Mouse (Mus musculus): ENCODE results near the gene Prr23a1.

DNA sequence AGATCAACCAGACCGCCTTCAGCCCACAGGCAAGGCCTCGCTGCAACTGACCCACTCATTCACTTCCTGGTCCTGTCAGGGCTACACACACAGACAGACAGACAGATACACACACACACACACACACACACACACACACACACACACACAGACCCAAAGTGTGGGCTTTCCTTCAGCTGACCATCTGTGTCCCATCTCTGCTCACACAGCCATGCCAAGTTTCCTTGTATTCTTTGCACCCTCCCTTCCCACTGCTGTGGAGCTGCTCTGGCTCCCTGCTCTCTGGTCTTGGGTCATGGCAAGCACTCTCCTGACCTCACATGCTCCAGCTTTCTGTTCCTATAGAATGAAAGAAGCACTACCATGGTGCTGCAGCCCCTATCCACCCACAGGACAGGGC lies 22.8 kb upstream of the Prr23a1 start:
- TF ChIP-seq CTCF (IDR thresholded peaks at IDR 0.05; ENCODE audit: borderline replicate concordance, control insufficient read depth, extremely low read depth, insufficient read depth, low read length, poor library complexity): no peak
- no peak for TF ChIP-seq POLR2A (IDR thresholded peaks at IDR 0.05; ENCODE audit: control insufficient read depth, extremely low read depth, insufficient read depth, low read length, poor library complexity)

Data from thymus, adult 2 months (tissue).